Comparison of ENCODE assay signal across 20 mouse cellular contexts in the genomic region with DNA sequence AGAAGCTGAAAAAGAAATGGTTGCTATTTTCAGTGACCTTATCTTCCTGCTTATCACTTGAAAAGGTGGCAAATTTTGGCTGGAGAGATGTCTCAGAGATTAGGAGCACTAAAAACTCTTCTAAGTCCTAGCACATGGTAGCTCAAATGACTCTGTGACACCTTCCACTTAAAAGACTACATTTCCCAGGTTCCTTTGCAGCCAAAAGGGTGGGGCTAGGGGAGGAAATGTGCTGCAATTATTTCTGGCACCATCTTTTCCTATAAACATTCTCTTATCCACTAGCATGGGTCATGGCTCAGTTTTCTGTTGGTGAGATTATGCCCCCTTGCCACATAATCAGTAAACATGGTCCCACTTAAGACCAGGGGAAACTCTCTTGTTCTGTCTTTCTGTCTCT.
"Had no signal": no experiment of that assay in that cellular context is flagged by ENCODE, and none has a peak within 500 bp of the region (broad histone marks: within the 10 kb centered on the region; RNA-seq: fewer than 3 reads in every experiment).

No protein-coding gene starts in this region.

- H3K9ac ChIP-seq: limb, embryonic 15.5 days; liver, embryonic 15.5 days; midbrain, embryonic 12.5 days; midbrain, embryonic 15.5 days; neural tube, embryonic 13.5 days; stomach, embryonic 15.5 days had no signal

- H3K4me3 ChIP-seq: layer of hippocampus, adult 2 months; limb, embryonic 15.5 days; liver, embryonic 15.5 days; midbrain, embryonic 12.5 days; midbrain, embryonic 15.5 days; myocyte; neural tube, embryonic 13.5 days; stomach, embryonic 15.5 days had no signal

- ATAC-seq: midbrain, embryonic 15.5 days had no signal

- H3K27ac ChIP-seq: kidney, postnatal 0 days; layer of hippocampus, adult 2 months; limb, embryonic 15.5 days; liver, embryonic 15.5 days; midbrain, embryonic 12.5 days; midbrain, embryonic 15.5 days; neural tube, embryonic 13.5 days; stomach, embryonic 15.5 days had no signal

- H3K36me3 ChIP-seq: limb, embryonic 15.5 days; liver, embryonic 15.5 days; midbrain, embryonic 12.5 days; midbrain, embryonic 15.5 days; neural tube, embryonic 13.5 days; stomach, embryonic 15.5 days had no signal

- DNase-seq: kidney, adult 2 months; kidney, postnatal 25 days; layer of hippocampus, adult 9-11 months; lung, adult 2 months; lung, postnatal 14 days; lung, postnatal 4 days; retina, postnatal 1 day; right cerebral cortex, postnatal 25 days; spleen, adult 18-20 months; thymus, postnatal 25 days had no signal

- H3K9me3 ChIP-seq: limb, embryonic 15.5 days; liver, embryonic 15.5 days; midbrain, embryonic 12.5 days; midbrain, embryonic 15.5 days; neural tube, embryonic 13.5 days; stomach, embryonic 15.5 days had no signal

- H3K4me1 ChIP-seq: limb, embryonic 15.5 days; liver, embryonic 15.5 days; midbrain, embryonic 12.5 days; midbrain, embryonic 15.5 days; neural tube, embryonic 13.5 days; stomach, embryonic 15.5 days had no signal

- H3K4me2 ChIP-seq: limb, embryonic 15.5 days; liver, embryonic 11.5 days; liver, embryonic 15.5 days; midbrain, embryonic 12.5 days; midbrain, embryonic 15.5 days; neural tube, embryonic 13.5 days; stomach, embryonic 15.5 days had no signal

- H3K27me3 ChIP-seq: limb, embryonic 15.5 days; liver, embryonic 15.5 days; midbrain, embryonic 12.5 days; midbrain, embryonic 15.5 days; neural tube, embryonic 13.5 days; stomach, embryonic 15.5 days had no signal
